Mouse (Mus musculus): ENCODE measurements at regions not wholly inside any gene's neighbourhood (a gene's known extent, or its start where the extent isn't known, plus 50 kb on each side); places are given as distances from the start of the nearest gene placed in this dataset.

DNA sequence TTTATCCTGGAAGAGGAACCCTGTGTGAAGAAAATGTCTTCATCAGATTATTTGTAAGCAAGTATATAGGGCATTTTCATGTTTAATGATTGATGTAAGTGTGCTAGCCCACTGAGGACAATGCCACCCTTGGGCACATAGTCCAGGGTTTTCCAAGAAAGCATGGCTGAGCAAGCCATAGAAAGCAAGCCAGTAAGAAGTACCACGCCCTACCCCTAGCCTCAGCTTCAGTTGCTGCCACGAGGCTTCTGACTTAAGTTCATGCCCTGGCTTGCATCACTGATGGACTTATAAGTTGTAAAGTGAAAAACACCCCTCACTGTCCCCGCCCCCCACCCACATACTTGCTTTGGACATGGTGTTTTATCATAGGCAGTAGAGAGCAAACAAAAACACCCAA, 342.0 kb downstream of the Ptprc start:
- no peaks in the 10 kb centered on the region for H3K36me3 ChIP-seq (ENCODE audit: control insufficient read depth, insufficient read depth, low read length)
- no peaks in the 10 kb centered on the region for H3K27me3 ChIP-seq (ENCODE audit: control insufficient read depth, insufficient read depth, low read depth, low read length)
- 80% methylated on average over 3 of the region's 3 CpGs for WGBS
- no peak overlapping the region for H3K4me2 ChIP-seq (ENCODE audit: low read length)
- peaks cover 3% of the 10 kb centered on the region; the same call in 1 of the 2 replicates for H3K4me1 ChIP-seq (ENCODE audit: control insufficient read depth, insufficient read depth, low read length)
- ATAC-seq = no peak
- H3K9me3 ChIP-seq (replicated peaks; ENCODE audit: control insufficient read depth, low read length, poor library complexity, severe bottlenecking) = no peaks in the 10 kb centered on the region
- H3K4me3 ChIP-seq (ENCODE audit: low read depth, low read length) = no peak overlapping the region
- H3K27ac ChIP-seq (ENCODE audit: low read length) = no peak overlapping the region
- H3K9ac ChIP-seq (ENCODE audit: low read depth, low read length) = no peak overlapping the region

- H3K9me3 ChIP-seq (replicated peaks; ENCODE audit: control insufficient read depth, low read length, poor library complexity, severe bottlenecking) = no peaks in the 10 kb centered on the region
- no peak overlapping the region for H3K4me3 ChIP-seq (ENCODE audit: low read depth, low read length)
- no peaks in the 10 kb centered on the region for H3K4me1 ChIP-seq (ENCODE audit: control insufficient read depth, insufficient read depth, low read length)
- no peak overlapping the region for H3K27ac ChIP-seq (ENCODE audit: low read length)
- no peaks in the 10 kb centered on the region for H3K27me3 ChIP-seq (ENCODE audit: control insufficient read depth, insufficient read depth, low read depth, low read length)
- 84% methylated on average over 4 of the region's 4 CpGs for WGBS
- no peak for ATAC-seq
- H3K9ac ChIP-seq (ENCODE audit: low read depth, low read length) = no peak overlapping the region
- H3K4me2 ChIP-seq (ENCODE audit: low read length) = no peak overlapping the region
- no peaks in the 10 kb centered on the region for H3K36me3 ChIP-seq (ENCODE audit: control insufficient read depth, insufficient read depth, low read length)
Observed at GRCm38 (mm10) chr1:137831284-137831683, 344.2 kb downstream of the Ptprc start.

DNA sequence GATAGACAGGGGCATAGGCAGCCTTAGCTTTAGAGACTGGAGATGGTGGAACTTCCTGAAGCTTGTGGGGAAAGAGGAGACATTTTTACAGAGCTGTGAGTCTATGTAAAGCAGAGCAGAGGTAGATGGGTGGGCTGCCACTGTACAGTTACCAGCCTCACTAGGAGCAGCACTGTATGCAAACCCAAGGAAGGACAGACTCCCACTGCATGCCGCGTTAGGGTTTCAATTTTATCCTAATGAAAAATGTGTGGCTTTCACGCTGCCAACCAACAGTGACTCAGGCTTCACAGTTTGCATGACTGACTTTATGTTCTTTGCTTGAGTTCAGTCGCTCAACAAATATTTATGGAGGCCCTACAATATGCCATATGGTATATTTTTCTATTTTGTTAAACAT, 348.1 kb downstream of the Ptprc start:
- Histone ChIP-seq H3K27ac (ENCODE audit: low read length) (no peak overlapping the region), H3K36me3 (ENCODE audit: control insufficient read depth, insufficient read depth, low read length) (no peaks in the 10 kb centered on the region), H3K9ac (ENCODE audit: low read depth, low read length) (no peak overlapping the region), H3K27me3 (ENCODE audit: control insufficient read depth, insufficient read depth, low read depth, low read length) (no peaks in the 10 kb centered on the region), H3K4me2 (ENCODE audit: low read length) (no peak overlapping the region), H3K9me3 (replicated peaks; ENCODE audit: control insufficient read depth, low read length, poor library complexity, severe bottlenecking) (no peaks in the 10 kb centered on the region), H3K4me1 (ENCODE audit: control insufficient read depth, insufficient read depth, low read length) (no peaks in the 10 kb centered on the region), H3K4me3 (ENCODE audit: low read depth, low read length) (no peak overlapping the region)
- no peak for ATAC-seq
- 93% methylated on average over 4 of the region's 4 CpGs for WGBS

DNA sequence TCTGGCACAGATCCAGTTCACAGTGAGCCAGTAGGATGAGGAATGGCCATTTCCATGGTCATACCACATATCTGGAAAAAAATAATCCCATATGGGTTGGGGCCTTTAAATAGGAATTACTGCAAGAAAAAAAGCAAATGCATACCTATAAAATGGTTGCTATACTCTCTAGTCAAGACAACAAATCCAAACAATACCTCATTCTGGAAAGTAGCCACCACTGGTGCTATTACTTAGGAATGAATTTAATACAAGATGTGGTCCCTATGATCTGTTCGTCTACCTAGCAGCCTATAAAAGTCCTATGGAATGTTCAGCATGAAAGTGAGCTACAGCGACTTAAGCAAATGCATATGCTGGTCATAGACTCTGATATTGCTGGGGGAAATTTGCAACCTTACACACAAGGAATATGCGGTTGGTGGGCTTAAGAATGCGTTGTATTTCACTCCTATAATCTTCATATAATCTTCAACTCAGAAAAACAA, 360.1 kb downstream of the Ptprc start:
- H3K9ac ChIP-seq (ENCODE audit: low read depth, low read length) = no peak overlapping the region
- no peak for ATAC-seq
- no peaks in the 10 kb centered on the region for H3K27me3 ChIP-seq (ENCODE audit: control insufficient read depth, insufficient read depth, low read depth, low read length)
- H3K9me3 ChIP-seq (replicated peaks; ENCODE audit: control insufficient read depth, low read length, poor library complexity, severe bottlenecking) = no peaks in the 10 kb centered on the region
- H3K36me3 ChIP-seq (ENCODE audit: control insufficient read depth, insufficient read depth, low read length) = no peaks in the 10 kb centered on the region
- WGBS = 91% methylated on average over 4 of the region's 4 CpGs
- no peak overlapping the region for H3K4me2 ChIP-seq (ENCODE audit: low read length)
- no peak overlapping the region for H3K4me3 ChIP-seq (ENCODE audit: low read depth, low read length)
- no peak overlapping the region for H3K27ac ChIP-seq (ENCODE audit: low read length)
- H3K4me1 ChIP-seq (ENCODE audit: control insufficient read depth, insufficient read depth, low read length) = no peaks in the 10 kb centered on the region

DNA sequence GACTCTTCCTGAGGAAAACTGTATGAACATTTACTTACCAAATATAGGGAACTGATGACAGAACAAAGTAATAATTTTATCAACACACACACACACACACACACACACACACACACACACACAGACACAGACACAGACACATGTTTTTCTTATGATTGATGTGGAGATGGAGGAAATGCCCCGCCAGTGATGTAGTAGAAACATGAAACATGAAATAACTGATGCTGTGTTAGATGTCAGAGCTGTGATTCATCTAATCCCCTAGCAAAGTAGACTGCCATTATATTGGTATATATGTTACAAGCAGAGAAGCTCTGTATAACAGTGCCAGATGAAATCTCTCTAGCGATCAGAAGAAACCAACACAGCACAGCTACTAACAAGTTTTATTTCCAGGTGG, 361.0 kb downstream of the Ptprc start:
- no peak for ATAC-seq
- no peak overlapping the region for H3K9ac ChIP-seq (ENCODE audit: low read depth, low read length)

GRCm38 (mm10) chr1:137813716-137814115, 361.8 kb downstream of the Ptprc start:
- H3K27ac ChIP-seq (ENCODE audit: low read length) = no peak overlapping the region
- no peak overlapping the region for H3K4me3 ChIP-seq (ENCODE audit: low read depth, low read length)
- H3K27me3 ChIP-seq (ENCODE audit: control insufficient read depth, insufficient read depth, low read depth, low read length) = no peaks in the 10 kb centered on the region
- no peaks in the 10 kb centered on the region for H3K9me3 ChIP-seq (replicated peaks; ENCODE audit: control insufficient read depth, low read length, poor library complexity, severe bottlenecking)
- no peak overlapping the region for H3K9ac ChIP-seq (ENCODE audit: low read depth, low read length)
- no peak for ATAC-seq
- H3K4me1 ChIP-seq (ENCODE audit: control insufficient read depth, insufficient read depth, low read length) = no peaks in the 10 kb centered on the region
- no peak overlapping the region for H3K4me2 ChIP-seq (ENCODE audit: low read length)
- 45% methylated on average over 1 of the region's 1 CpGs for WGBS
- no peaks in the 10 kb centered on the region for H3K36me3 ChIP-seq (ENCODE audit: control insufficient read depth, insufficient read depth, low read length)

More for the DNA sequence above, 361.0 kb downstream of the Ptprc start:
- Histone ChIP-seq H3K4me3 (ENCODE audit: low read depth, low read length) (no peak overlapping the region), H3K9me3 (replicated peaks; ENCODE audit: control insufficient read depth, low read length, poor library complexity, severe bottlenecking) (no peaks in the 10 kb centered on the region), H3K4me2 (ENCODE audit: low read length) (no peak overlapping the region), H3K36me3 (ENCODE audit: control insufficient read depth, insufficient read depth, low read length) (no peaks in the 10 kb centered on the region), H3K27ac (ENCODE audit: low read length) (no peak overlapping the region), H3K4me1 (ENCODE audit: control insufficient read depth, insufficient read depth, low read length) (no peaks in the 10 kb centered on the region), H3K27me3 (ENCODE audit: control insufficient read depth, insufficient read depth, low read depth, low read length) (no peaks in the 10 kb centered on the region)
- 98% methylated on average over 2 of the region's 2 CpGs for WGBS

DNA sequence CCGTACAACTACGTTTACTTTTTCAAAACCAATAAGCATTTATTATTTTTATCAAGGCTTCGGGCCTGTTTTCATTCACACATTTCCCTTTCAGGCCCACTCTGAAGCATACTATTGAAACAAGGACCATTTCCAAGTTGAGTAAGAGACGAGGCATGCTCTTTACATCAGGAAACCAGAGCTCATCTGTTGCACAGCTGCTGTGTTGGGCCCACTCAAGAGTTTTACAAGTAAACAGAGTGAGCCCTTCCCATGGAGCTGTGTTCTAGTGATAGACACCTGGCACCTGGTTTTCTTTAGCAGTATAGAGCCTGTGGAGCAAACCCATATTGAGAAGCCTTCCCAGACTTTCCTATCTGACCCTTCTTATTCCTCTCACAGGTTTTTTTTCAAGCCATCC, 363.5 kb downstream of the Ptprc start:
- no peak overlapping the region for H3K27ac ChIP-seq (ENCODE audit: low read length)
- ATAC-seq = no peak
- no peaks in the 10 kb centered on the region for H3K36me3 ChIP-seq (ENCODE audit: control insufficient read depth, insufficient read depth, low read length)
- no peaks in the 10 kb centered on the region for H3K4me1 ChIP-seq (ENCODE audit: control insufficient read depth, insufficient read depth, low read length)
- H3K9ac ChIP-seq (ENCODE audit: low read depth, low read length) = no peak overlapping the region
- 94% methylated on average over 4 of the region's 4 CpGs for WGBS
- no peak overlapping the region for H3K4me3 ChIP-seq (ENCODE audit: low read depth, low read length)
- H3K9me3 ChIP-seq (replicated peaks; ENCODE audit: control insufficient read depth, low read length, poor library complexity, severe bottlenecking) = no peaks in the 10 kb centered on the region
- H3K27me3 ChIP-seq (ENCODE audit: control insufficient read depth, insufficient read depth, low read depth, low read length) = no peaks in the 10 kb centered on the region
- H3K4me2 ChIP-seq (ENCODE audit: low read length) = no peak overlapping the region

GRCm38 (mm10) chr1:137806742-137807141, 368.8 kb downstream of the Ptprc start:
- Histone ChIP-seq H3K4me3 (ENCODE audit: low read depth, low read length) (no peak overlapping the region), H3K27ac (ENCODE audit: low read length) (no peak overlapping the region), H3K9ac (ENCODE audit: low read depth, low read length) (no peak overlapping the region), H3K4me2 (ENCODE audit: low read length) (no peak overlapping the region), H3K4me1 (ENCODE audit: control insufficient read depth, insufficient read depth, low read length) (no peaks in the 10 kb centered on the region), H3K27me3 (ENCODE audit: control insufficient read depth, insufficient read depth, low read depth, low read length) (no peaks in the 10 kb centered on the region), H3K36me3 (ENCODE audit: control insufficient read depth, insufficient read depth, low read length) (no peaks in the 10 kb centered on the region), H3K9me3 (replicated peaks; ENCODE audit: control insufficient read depth, low read length, poor library complexity, severe bottlenecking) (no peaks in the 10 kb centered on the region)
- ATAC-seq = no peak
- 84% methylated on average over 8 of the region's 8 CpGs for WGBS

GRCm38 (mm10) chr1:137806252-137806651, 369.3 kb downstream of the Ptprc start:
- no peak for ATAC-seq
- no peaks in the 10 kb centered on the region for H3K9me3 ChIP-seq (replicated peaks; ENCODE audit: control insufficient read depth, low read length, poor library complexity, severe bottlenecking)
- no peak overlapping the region for H3K9ac ChIP-seq (ENCODE audit: low read depth, low read length)
- no peaks in the 10 kb centered on the region for H3K4me1 ChIP-seq (ENCODE audit: control insufficient read depth, insufficient read depth, low read length)
- no peaks in the 10 kb centered on the region for H3K27me3 ChIP-seq (ENCODE audit: control insufficient read depth, insufficient read depth, low read depth, low read length)
- H3K36me3 ChIP-seq (ENCODE audit: control insufficient read depth, insufficient read depth, low read length) = no peaks in the 10 kb centered on the region
- no peak overlapping the region for H3K4me2 ChIP-seq (ENCODE audit: low read length)
- no peak overlapping the region for H3K4me3 ChIP-seq (ENCODE audit: low read depth, low read length)
- no peak overlapping the region for H3K27ac ChIP-seq (ENCODE audit: low read length)
- WGBS = 82% methylated on average over 8 of the region's 8 CpGs

DNA sequence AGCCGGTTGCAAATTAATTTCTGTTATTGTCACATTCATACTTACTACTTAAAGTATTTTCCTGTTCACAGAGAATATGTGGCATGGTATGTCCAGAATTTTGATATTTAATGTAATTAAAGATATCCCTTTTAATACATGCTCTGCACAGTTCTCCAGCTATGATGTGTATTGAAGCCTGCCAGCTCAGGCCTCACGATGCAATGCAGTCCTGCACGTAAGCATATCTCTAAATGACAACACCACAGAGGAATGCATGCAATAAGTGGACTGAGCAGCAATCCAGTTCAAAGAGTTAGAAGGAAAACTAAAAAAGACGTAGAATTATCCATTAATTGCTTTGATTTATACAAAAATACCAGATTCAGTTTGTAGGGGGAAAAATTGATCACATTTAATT, 373.4 kb downstream of the Ptprc start:
- Histone ChIP-seq H3K36me3 (ENCODE audit: control insufficient read depth, insufficient read depth, low read length) (no peaks in the 10 kb centered on the region), H3K9ac (ENCODE audit: low read depth, low read length) (no peak overlapping the region), H3K4me3 (ENCODE audit: low read depth, low read length) (no peak overlapping the region), H3K27ac (ENCODE audit: low read length) (no peak overlapping the region), H3K4me1 (ENCODE audit: control insufficient read depth, insufficient read depth, low read length) (no peaks in the 10 kb centered on the region), H3K4me2 (ENCODE audit: low read length) (no peak overlapping the region), H3K9me3 (replicated peaks; ENCODE audit: control insufficient read depth, low read length, poor library complexity, severe bottlenecking) (no peaks in the 10 kb centered on the region), H3K27me3 (ENCODE audit: control insufficient read depth, insufficient read depth, low read depth, low read length) (no peaks in the 10 kb centered on the region)
- no peak for ATAC-seq
- WGBS = 87% methylated on average over 4 of the region's 4 CpGs
